Comparison of ENCODE assay signal across 9 mouse cellular contexts in the genomic region with DNA sequence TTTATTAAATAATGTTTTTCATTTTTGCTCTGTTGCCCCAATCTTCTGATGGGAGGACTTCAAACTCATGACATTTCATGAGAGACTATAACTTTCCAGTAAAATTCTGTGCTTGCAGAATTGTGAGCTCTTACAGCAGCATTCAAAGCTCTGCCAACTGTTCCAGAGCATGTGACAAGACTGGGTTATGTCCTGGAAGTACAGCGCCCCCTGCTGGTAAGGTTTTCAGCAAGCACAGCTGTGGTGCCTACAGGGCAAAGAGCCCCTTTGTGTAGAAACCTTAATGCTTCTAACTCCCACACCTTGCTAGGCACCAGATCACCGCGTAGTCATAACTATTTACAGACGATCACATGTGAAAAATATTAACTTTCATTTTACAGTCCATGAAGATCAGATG.
DNase-seq lines count a peak whose midpoint lies in the region; ATAC-seq and TF ChIP-seq lines count a peak whose summit lies in the region.
"Had no signal": no experiment of that assay in that cellular context is flagged by ENCODE, and none has a peak within 500 bp of the region (broad histone marks: within the 10 kb centered on the region; RNA-seq: fewer than 3 reads in every experiment).

No protein-coding gene starts in this region.

- peaks cover 10% of the 10 kb centered on the region for H3K4me1 ChIP-seq in E14TG2a.4 (replicated peaks; ENCODE audit: low read depth, low read length)
- no peaks in the 10 kb centered on the region for H3K4me1 ChIP-seq in forebrain, embryonic 12.5 days
- no peaks in the 10 kb centered on the region for H3K4me1 ChIP-seq in lung, embryonic 14.5 days (ENCODE audit: insufficient read depth)
- H3K4me1 ChIP-seq: embryonic facial prominence, embryonic 15.5 days had no signal

- peak; percentile 94 for DNase-seq in brain, embryonic 14.5 days (ENCODE audit: low read depth)
- peak; percentile 13 for DNase-seq in heart, postnatal 25 days (ENCODE audit: low spot score)
- DNase-seq in layer of hippocampus, adult 11-12 months (ENCODE audit: low spot score): peak; percentile 87
- DNase-seq in lung, embryonic 14.5 days: peak; percentile 92
- peak; percentile 79 for DNase-seq in retina, postnatal 1 day
- peak; percentile 27 to 31 for DNase-seq in thymus, postnatal 36 days

- H3K27me3 ChIP-seq in E14TG2a.4 (ENCODE audit: insufficient read depth, low read length): 0 out of 2 replicates have a peak, but pooled peaks cover 5% of the 10 kb centered on the region
- H3K27me3 ChIP-seq in forebrain, embryonic 12.5 days: no peaks in the 10 kb centered on the region
- no peaks in the 10 kb centered on the region for H3K27me3 ChIP-seq in lung, embryonic 14.5 days (ENCODE audit: insufficient read depth, low read length)
- H3K27me3 ChIP-seq: embryonic facial prominence, embryonic 15.5 days had no signal

- ATAC-seq in forebrain, embryonic 12.5 days (ENCODE audit: low FRiP score): peak; percentile 90
- ATAC-seq in lung, embryonic 14.5 days (ENCODE audit: insufficient read depth): peak; percentile 88

- H3K27ac ChIP-seq in forebrain, embryonic 12.5 days: no peak overlapping the region
- no peak overlapping the region for H3K27ac ChIP-seq in lung, embryonic 14.5 days (ENCODE audit: low read depth)
- H3K27ac ChIP-seq: embryonic facial prominence, embryonic 15.5 days had no signal

- TF ChIP-seq POLR2A in brain, embryonic 14.5 days (IDR thresholded peaks at IDR 0.05; ENCODE audit: borderline replicate concordance, extremely low read depth, insufficient read depth, insufficient read length, poor library complexity, severe bottlenecking): no peak

- no peak overlapping the region for H3K9ac ChIP-seq in forebrain, embryonic 12.5 days
- H3K9ac ChIP-seq in lung, embryonic 14.5 days: no peak overlapping the region
- H3K9ac ChIP-seq: embryonic facial prominence, embryonic 15.5 days had no signal

- intact Hi-C loops in heart, postnatal 25 days (cut with DNase I): loop anchor here (5.0 kb wide), 2 partner anchors 165 to 975 kb away; no protein-coding TSS in a partner anchor

- H3K4me2 ChIP-seq in forebrain, embryonic 12.5 days: no peak overlapping the region
- H3K4me2 ChIP-seq in lung, embryonic 14.5 days: no peak overlapping the region
- H3K4me2 ChIP-seq: embryonic facial prominence, embryonic 15.5 days had no signal

- 44% methylated on average over 4 of the region's 4 CpGs for WGBS in forebrain, embryonic 12.5 days
- 38% methylated on average over 4 of the region's 4 CpGs for WGBS in lung, embryonic 14.5 days

- no peaks in the 10 kb centered on the region for H3K36me3 ChIP-seq in E14TG2a.4 (ENCODE audit: insufficient read depth, low read length)
- no peaks in the 10 kb centered on the region for H3K36me3 ChIP-seq in forebrain, embryonic 12.5 days (replicated peaks)
- H3K36me3 ChIP-seq in lung, embryonic 14.5 days (ENCODE audit: insufficient read depth): no peaks in the 10 kb centered on the region
- H3K36me3 ChIP-seq: embryonic facial prominence, embryonic 15.5 days had no signal

- peak; percentile 78 for TF ChIP-seq CTCF in E14TG2a.4 (conservative IDR thresholded peaks at IDR 0.05; ENCODE audit: low read length)
- TF ChIP-seq CTCF in brain, embryonic 14.5 days (IDR thresholded peaks at IDR 0.05; ENCODE audit: borderline replicate concordance, extremely low read depth, insufficient read depth, insufficient read length): peak; percentile 77
- TF ChIP-seq CTCF in lung, embryonic 14.5 days (IDR thresholded peaks at IDR 0.05; ENCODE audit: low read depth): peak; percentile 90

- H3K9me3 ChIP-seq in E14TG2a.4 (ENCODE audit: low read length): no peaks in the 10 kb centered on the region
- no peaks in the 10 kb centered on the region for H3K9me3 ChIP-seq in forebrain, embryonic 12.5 days
- no peaks in the 10 kb centered on the region for H3K9me3 ChIP-seq in lung, embryonic 14.5 days (ENCODE audit: low read depth, low read length)
- H3K9me3 ChIP-seq: embryonic facial prominence, embryonic 15.5 days had no signal

- H3K4me3 ChIP-seq in E14TG2a.4 (replicated peaks; ENCODE audit: low read length): no peak overlapping the region
- H3K4me3 ChIP-seq in forebrain, embryonic 12.5 days (replicated peaks): no peak overlapping the region
- H3K4me3 ChIP-seq in lung, embryonic 14.5 days (ENCODE audit: low read depth, low read length): no peak overlapping the region
- H3K4me3 ChIP-seq: embryonic facial prominence, embryonic 15.5 days had no signal

Comparison
In these comparisons a context has a peak if more than half of its experiments do, and no peak if none do; other contexts are left out.
1. DNase-seq: peak in every context shown above with its lines; median percentile 94 in brain, embryonic 14.5 days; 92 in lung, embryonic 14.5 days; 87 in layer of hippocampus, adult 11-12 months; 79 in retina, postnatal 1 day; 29 in thymus, postnatal 36 days; 13 in heart, postnatal 25 days.